Mouse (Mus musculus) lung, postnatal 0 days (tissue): ENCODE data around the gene Samt2.
"Not testable (repeated sequence)": the region's sequence is repeated elsewhere in the genome, so short reads cannot be mapped to it uniquely, and the experiment has no call there.

Source experiments
- CTCF ChIP-seq: IDR thresholded peaks from 2 replicates; pipeline ENCODE4 v1.5.1; 2016; ENCODE audit warnings: antibody characterized with exemption, mild to moderate bottlenecking
- EP300 ChIP-seq: IDR thresholded peaks from 2 replicates; pipeline ENCODE4 v1.6.1; 2016; ENCODE audit warnings: antibody characterized with exemption, mild to moderate bottlenecking, control low read depth

DNA sequence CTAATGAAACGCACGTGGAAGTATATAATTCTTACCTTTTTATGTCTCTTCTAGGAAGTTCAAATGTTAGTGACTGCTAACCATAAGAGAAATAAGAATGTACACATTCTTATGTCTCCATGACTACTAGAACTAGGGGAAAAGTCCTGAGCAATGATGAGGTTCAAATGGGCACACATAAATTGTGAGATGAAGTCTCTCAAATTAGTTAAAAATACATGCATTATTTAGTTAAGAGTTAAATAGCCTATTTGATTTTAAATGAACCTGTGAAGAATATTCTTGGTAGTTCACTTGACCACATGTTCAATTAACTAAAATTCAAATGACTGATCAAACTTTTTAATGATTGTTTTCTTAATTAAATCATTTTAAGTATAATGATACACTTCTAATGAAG is at the start of gene Samt2:
- not testable (repeated sequence) for TF ChIP-seq CTCF, EP300
